Mouse (Mus musculus): ENCODE data around the gene Tle6. TPM values are rescaled to one million over a fixed set of nuclear protein-coding genes. Genes with fewer than 3 reads are reported as not detected.
A peak's percentile ranks its signal among the peaks of the same experiment; 100 is the strongest.
"Not testable (repeated sequence)": the region's sequence is repeated elsewhere in the genome, so short reads cannot be mapped to it uniquely, and the experiment has no call there.

The Tle6 gene
- polyA plus RNA-seq, 1 experiment, result 4.3 TPM

DNA sequence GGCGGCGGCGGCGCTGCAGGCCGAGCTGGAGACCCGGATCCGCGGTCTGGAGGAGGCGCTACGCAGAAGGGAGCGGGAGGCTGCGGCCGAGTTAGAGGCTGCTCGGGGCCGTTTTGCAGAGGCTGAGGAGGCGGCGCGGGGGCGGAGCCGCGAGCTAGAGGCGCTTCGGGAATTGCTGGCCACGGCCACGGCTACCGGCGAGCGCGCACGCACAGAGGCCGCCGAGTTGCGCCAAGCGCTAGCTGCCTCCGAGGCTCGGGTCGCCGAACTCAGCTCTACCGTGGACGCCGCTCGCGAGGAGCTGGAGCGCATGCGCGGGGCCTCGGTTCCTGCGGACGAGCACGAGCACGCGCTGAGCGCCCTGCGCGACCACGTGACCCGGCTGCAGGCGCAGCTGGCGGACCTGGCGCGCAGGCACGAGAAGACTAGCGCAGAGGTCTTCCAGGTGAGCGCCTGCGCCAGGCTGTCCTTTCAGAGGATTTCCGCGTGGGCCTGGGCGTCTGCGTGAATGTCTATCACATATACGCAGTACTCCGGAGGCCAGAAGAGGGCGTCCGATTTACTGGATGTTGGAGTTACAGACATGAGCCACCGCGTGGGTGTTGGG lies 42.7 kb upstream of the Tle6 start:
- H3K4me3 ChIP-seq (ENCODE audit: insufficient read depth, low read depth, low read length), result peak overlapping the region; percentile 89
- peak overlapping the region; percentile 88 for H3K27ac ChIP-seq (ENCODE audit: insufficient read depth, low read depth, low read length)
- no peaks in the 10 kb centered on the region for H3K27me3 ChIP-seq (replicated peaks; ENCODE audit: control insufficient read depth, insufficient read depth, low read length)
- under 1% methylated on average over 75 of the region's 75 CpGs for WGBS
- peak; percentile 98 for DNase-seq
- peak; percentile 82 for TF ChIP-seq POLR2A (IDR thresholded peaks at IDR 0.05; ENCODE audit: low read depth, low read length)
- TF ChIP-seq CTCF (conservative IDR thresholded peaks at IDR 0.05; ENCODE audit: insufficient read depth, insufficient read length, low read depth, low read length), result peak; percentile 35
- H3K36me3 ChIP-seq (ENCODE audit: control insufficient read depth, insufficient read depth, low read length), result no peaks in the 10 kb centered on the region
- peaks cover 7% of the 10 kb centered on the region; the same call in 1 of the 2 replicates for H3K4me1 ChIP-seq (ENCODE audit: control insufficient read depth, insufficient read depth, low read length)

DNA sequence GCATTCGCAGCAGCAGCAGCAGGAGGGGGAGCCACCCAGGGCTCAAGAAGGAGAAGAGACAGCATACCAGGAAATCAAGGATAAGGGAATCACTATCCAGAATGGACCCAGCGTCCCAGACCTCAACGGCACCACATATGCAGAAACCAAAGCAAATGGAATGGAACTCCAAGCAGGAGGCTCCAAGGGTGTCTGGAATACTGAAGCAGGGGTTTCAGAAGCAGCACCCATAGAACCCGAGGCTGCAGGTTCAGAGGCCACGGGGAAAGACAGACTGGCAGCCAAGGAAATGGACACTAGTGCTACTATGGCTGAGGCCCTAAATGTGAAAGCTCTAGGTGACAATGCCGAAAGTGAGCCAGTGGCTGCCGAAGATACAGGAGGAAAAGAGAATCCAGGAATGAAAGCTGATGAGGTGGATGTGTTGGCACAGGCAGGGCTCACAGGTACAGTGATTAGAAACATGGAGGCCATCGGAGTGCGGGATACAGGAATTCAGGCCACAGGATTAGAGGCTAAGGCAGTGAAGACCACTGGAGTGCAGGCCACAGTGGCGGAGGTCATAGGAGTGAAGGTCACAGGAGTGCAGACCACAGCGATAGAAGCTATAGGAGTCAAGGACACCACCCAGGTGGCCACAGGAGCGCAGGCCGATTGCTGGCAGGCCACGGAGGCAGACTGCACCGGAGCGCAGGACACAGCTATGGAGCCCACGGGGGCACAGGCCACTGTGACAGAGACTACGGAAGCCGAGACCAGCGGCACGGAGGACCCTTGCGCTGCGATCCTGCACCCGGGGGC lies 42.0 kb upstream of the Tle6 start:
- TF ChIP-seq CTCF (conservative IDR thresholded peaks at IDR 0.05; ENCODE audit: insufficient read depth, insufficient read length, low read depth, low read length), result no peak
- no peak for TF ChIP-seq POLR2A (IDR thresholded peaks at IDR 0.05; ENCODE audit: low read depth, low read length)
- Histone ChIP-seq H3K36me3 (ENCODE audit: control insufficient read depth, insufficient read depth, low read length) (no peaks in the 10 kb centered on the region), H3K27ac (ENCODE audit: insufficient read depth, low read depth, low read length) (peak overlapping the region; percentile 88), H3K27me3 (replicated peaks; ENCODE audit: control insufficient read depth, insufficient read depth, low read length) (no peaks in the 10 kb centered on the region), H3K4me1 (ENCODE audit: control insufficient read depth, insufficient read depth, low read length) (peaks cover 7% of the 10 kb centered on the region; the same call in 1 of the 2 replicates), H3K4me3 (ENCODE audit: insufficient read depth, low read depth, low read length) (peak overlapping the region; percentile 89)
- 14% methylated on average over 24 of the region's 24 CpGs for WGBS
- no peak for DNase-seq

DNA sequence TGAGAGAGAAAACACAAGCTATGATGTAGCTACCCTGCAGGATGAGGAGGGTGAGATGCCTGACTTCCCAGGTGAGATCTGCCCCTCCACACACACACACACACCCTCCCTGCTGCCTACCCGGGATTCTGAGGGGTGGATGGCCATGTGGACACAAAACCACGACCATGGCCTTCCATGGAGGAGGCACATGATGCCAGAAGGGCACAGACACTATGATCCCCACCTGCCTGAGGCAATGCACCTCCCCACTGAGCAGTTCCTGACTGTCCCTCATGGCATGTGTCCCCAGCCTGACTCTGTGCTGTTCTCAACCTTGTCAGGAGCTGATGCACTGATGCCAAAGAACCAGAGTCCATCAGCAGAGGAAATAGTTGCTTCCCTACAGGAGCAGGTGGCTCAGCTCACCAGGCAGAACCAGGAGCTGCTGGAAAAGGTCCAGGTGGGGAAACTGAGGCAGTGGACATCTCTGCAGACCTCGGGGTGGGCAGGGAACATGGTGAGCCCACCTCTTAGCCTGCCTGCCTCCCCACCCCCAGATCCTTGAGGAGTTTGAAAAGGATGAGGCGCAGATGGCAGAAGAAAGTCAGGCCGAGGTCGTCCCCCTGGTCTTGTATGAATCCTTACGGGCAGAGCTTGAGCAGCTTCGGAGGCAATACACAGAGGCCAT lies 41.2 kb upstream of the Tle6 start:
- no peak overlapping the region for H3K27ac ChIP-seq (ENCODE audit: insufficient read depth, low read depth, low read length)

DNA sequence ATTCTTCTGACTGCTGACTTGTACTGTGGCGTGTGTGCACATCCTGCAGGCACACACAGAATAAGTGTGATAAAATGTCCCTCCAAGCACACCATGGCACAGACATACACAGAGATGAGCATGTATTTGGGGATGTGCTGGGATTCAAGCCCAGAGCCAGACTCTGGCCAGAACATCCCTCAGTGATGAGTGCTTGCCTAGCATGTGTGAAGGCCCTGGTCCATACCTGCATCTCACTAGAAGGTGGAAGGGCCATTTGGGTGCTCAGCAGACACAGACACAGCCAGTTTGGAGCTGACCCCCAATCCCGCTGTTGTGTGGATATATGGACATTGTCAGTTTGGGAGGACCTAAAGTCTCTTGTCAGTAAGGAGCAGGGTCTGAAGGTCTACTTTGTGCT lies 40.7 kb upstream of the Tle6 start:
- DNase-seq, result no peak
- 91% methylated on average over 2 of the region's 2 CpGs for WGBS

More for the DNA sequence above, 41.2 kb upstream of the Tle6 start:
- no peak for DNase-seq
- TF ChIP-seq POLR2A (IDR thresholded peaks at IDR 0.05; ENCODE audit: low read depth, low read length) (no peak), CTCF (conservative IDR thresholded peaks at IDR 0.05; ENCODE audit: insufficient read depth, insufficient read length, low read depth, low read length) (no peak)
- Histone ChIP-seq H3K4me3 (ENCODE audit: insufficient read depth, low read depth, low read length) (peak overlapping the region; percentile 89), H3K36me3 (ENCODE audit: control insufficient read depth, insufficient read depth, low read length) (no peaks in the 10 kb centered on the region), H3K27me3 (replicated peaks; ENCODE audit: control insufficient read depth, insufficient read depth, low read length) (no peaks in the 10 kb centered on the region), H3K4me1 (ENCODE audit: control insufficient read depth, insufficient read depth, low read length) (peaks cover 7% of the 10 kb centered on the region; the same call in 1 of the 2 replicates)
- 70% methylated on average over 8 of the region's 8 CpGs for WGBS

DNA sequence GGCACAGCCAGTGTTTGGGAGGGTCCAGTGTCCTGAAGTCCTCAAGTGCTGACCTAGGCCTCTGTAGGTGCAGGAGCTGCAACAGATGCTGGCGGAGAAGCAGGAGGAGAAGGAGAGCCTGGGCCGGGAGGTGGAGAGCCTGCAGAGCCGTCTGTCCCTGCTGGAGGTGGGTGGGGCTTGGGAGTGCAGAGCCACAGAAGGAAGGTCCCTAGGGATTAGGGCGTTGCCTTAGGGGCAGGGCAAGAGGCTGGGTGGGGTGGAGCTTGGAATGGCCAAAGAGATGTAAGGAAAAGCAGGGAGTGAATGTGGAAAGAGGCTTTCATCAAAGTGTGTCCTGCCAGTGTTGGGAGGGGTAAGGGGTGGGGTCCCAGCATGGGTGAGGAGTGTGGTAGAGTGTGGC lies 40.0 kb upstream of the Tle6 start:
- H3K4me1 ChIP-seq (ENCODE audit: control insufficient read depth, insufficient read depth, low read length); H3K36me3 ChIP-seq (ENCODE audit: control insufficient read depth, insufficient read depth, low read length); H3K27me3 ChIP-seq (replicated peaks; ENCODE audit: control insufficient read depth, insufficient read depth, low read length); H3K27ac ChIP-seq (ENCODE audit: insufficient read depth, low read depth, low read length); H3K4me3 ChIP-seq (ENCODE audit: insufficient read depth, low read depth, low read length): not testable (repeated sequence)
- peak; percentile 25 for DNase-seq
- WGBS, result 43% methylated on average over 4 of the region's 4 CpGs

More for the DNA sequence above, 40.7 kb upstream of the Tle6 start:
- TF ChIP-seq CTCF (conservative IDR thresholded peaks at IDR 0.05; ENCODE audit: insufficient read depth, insufficient read length, low read depth, low read length) (no peak), POLR2A (IDR thresholded peaks at IDR 0.05; ENCODE audit: low read depth, low read length) (no peak)
- Histone ChIP-seq H3K27me3 (replicated peaks; ENCODE audit: control insufficient read depth, insufficient read depth, low read length) (no peaks in the 10 kb centered on the region), H3K4me3 (ENCODE audit: insufficient read depth, low read depth, low read length) (no peak overlapping the region), H3K36me3 (ENCODE audit: control insufficient read depth, insufficient read depth, low read length) (no peaks in the 10 kb centered on the region), H3K27ac (ENCODE audit: insufficient read depth, low read depth, low read length) (no peak overlapping the region), H3K4me1 (ENCODE audit: control insufficient read depth, insufficient read depth, low read length) (peaks cover 7% of the 10 kb centered on the region; the same call in 1 of the 2 replicates)

DNA sequence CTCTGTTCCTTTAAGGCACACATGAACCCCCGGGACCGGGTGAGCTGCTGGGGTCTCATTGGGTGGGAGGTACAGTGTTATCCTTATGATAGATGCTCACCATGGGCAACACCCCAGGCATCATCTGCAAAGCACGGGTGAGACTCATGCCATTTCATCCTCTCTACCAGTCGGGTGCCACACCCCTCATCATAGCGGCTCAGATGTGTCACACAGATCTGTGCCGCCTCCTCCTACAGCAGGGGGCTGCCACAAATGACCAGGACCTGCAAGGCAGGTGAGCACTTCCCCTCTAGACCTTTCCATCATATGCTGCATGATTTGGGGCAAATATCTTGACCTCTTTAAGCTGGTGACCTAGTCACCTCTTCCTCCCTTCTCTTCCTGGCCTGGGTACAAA lies 37.2 kb upstream of the Tle6 start:
- no peaks in the 10 kb centered on the region for H3K27me3 ChIP-seq (replicated peaks; ENCODE audit: control insufficient read depth, insufficient read depth, low read length)
- H3K4me3 ChIP-seq (ENCODE audit: insufficient read depth, low read depth, low read length), result no peak overlapping the region
- TF ChIP-seq POLR2A (IDR thresholded peaks at IDR 0.05; ENCODE audit: low read depth, low read length) (no peak), CTCF (conservative IDR thresholded peaks at IDR 0.05; ENCODE audit: insufficient read depth, insufficient read length, low read depth, low read length) (no peak)
- H3K4me1 ChIP-seq (ENCODE audit: control insufficient read depth, insufficient read depth, low read length), result peaks cover 7% of the 10 kb centered on the region; the same call in 1 of the 2 replicates
- no peaks in the 10 kb centered on the region for H3K36me3 ChIP-seq (ENCODE audit: control insufficient read depth, insufficient read depth, low read length)
- no peak overlapping the region for H3K27ac ChIP-seq (ENCODE audit: insufficient read depth, low read depth, low read length)
- DNase-seq, result no peak
- 86% methylated on average over 6 of the region's 6 CpGs for WGBS

DNA sequence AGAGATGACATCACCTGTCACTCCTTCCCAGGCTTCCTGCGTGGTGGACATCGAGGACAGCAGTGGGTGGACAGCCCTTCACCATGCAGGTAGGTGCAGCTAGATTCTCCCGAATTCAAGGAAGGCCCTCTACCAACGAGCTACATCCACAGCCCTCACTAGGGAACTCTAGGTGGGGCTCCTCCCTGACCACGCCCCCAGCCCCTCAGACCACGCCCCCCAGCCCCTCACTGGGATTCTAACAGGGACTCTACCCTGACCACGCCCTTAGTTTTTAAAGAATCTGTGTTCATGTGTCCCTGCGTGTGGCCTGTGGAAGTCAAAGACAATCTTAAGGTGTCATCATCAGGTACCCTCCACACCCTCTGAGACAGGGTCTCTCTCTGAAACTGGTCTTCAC lies 35.5 kb upstream of the Tle6 start:
- Histone ChIP-seq H3K4me3 (ENCODE audit: insufficient read depth, low read depth, low read length) (no peak overlapping the region), H3K27me3 (replicated peaks; ENCODE audit: control insufficient read depth, insufficient read depth, low read length) (no peaks in the 10 kb centered on the region), H3K27ac (ENCODE audit: insufficient read depth, low read depth, low read length) (no peak overlapping the region), H3K36me3 (ENCODE audit: control insufficient read depth, insufficient read depth, low read length) (no peaks in the 10 kb centered on the region), H3K4me1 (ENCODE audit: control insufficient read depth, insufficient read depth, low read length) (no peaks in the 10 kb centered on the region)
- no peak for DNase-seq
- 32% methylated on average over 8 of the region's 8 CpGs for WGBS
- TF ChIP-seq CTCF (conservative IDR thresholded peaks at IDR 0.05; ENCODE audit: insufficient read depth, insufficient read length, low read depth, low read length) (no peak), POLR2A (IDR thresholded peaks at IDR 0.05; ENCODE audit: low read depth, low read length) (no peak)

Measured in kidney, adult 2 months (tissue).